Mouse (Mus musculus) T-helper 2 cell (primary cell): ENCODE results near the gene Klf13.

Source experiments
- in situ Hi-C: fragments of 300-600 bp; cut with MboI, MseI; formaldehyde crosslinking; loops from one replicate; pipeline ENCODE4 v1.15.1; 2025; ENCODE audit warnings: high pct_unique_total_duplicates

The Klf13 gene

DNA sequence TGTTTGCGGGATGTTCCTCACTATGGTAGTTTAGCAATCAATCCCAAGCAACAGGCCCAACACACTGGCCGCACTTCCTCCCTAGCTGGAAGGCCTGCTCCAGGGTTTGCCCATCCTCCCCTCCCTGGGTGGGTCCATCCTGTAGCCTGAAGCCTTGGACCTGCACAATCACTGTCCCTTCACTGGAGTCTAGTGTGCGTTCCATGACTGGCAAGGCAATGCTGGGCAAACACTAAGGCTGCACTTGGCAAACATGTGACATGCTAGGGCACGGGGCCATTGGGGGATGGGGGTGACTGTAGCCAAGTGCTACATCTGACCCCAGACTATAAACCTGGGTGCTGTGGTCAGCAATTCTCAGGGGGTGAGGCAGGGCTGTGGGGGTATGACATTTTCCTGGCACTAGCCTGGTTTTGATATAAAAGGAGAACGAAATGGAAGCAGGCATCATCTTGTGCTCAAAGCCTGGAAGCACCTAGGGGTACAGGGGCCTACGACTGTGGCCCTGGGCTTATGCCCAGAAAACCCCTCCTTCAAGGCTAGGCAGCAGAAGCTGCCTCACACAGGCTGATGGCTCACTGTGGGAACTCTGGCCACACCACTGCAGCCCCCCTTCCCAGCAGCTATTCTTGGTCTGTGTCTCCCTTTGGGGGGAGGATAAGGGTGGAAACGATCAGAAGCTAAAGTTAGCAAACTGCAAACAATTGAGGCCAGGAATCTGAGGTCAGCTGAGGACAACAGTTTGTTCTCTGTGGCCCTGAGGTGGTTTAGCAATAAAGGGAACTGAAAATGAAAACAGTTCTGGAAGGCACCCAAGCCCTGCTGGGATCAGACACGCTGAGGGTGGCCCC lies 27.1 kb downstream of the Klf13 start:
- in situ Hi-C loops: loop anchor here (10.0 kb wide), 1 partner anchor 157 kb away; no protein-coding TSS in a partner anchor

DNA sequence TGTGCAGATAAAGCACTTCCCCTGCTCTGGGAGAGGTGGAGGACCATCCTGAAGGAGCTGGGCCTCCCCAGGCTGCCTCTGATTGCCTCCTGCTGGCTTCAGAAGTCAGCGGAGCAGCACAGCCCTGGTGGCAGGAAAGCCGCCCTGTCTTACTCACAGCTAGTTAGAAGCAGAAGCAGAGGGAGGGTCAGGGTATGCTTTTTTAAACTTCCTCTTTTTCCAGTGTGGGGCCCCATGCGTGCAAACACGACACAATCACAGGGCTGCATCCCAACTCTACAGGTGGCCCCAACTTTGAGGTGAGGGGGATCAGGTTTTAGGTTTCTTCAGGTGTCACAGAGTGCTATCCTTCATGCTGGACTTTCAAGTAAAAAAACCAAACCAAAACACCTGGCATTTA lies 27.8 kb downstream of the Klf13 start:
- in situ Hi-C loops: loop anchor here (10.0 kb wide), 1 partner anchor 156 kb away; no protein-coding TSS in a partner anchor

DNA sequence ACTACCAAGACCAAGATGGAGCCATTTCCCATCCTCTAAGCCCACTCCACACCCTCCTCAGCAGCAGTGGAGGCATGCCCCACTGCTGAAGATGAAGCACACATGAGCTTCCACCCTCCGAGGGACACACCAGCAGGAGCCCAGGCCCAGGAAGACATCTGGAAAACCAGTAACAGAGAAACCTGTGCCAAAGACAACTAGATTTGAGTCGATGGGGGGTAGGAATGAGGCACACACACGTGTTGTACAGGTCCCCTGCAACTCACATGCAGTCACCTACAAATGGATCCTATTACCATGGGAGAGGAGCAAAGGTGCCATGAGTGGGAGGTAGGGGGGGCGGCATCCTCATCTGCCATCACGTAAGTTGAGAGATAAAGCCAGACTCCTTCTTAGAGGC lies 28.5 kb downstream of the Klf13 start:
- in situ Hi-C loops: loop anchor here (10.0 kb wide), 1 partner anchor 155 kb away; no protein-coding TSS in a partner anchor

DNA sequence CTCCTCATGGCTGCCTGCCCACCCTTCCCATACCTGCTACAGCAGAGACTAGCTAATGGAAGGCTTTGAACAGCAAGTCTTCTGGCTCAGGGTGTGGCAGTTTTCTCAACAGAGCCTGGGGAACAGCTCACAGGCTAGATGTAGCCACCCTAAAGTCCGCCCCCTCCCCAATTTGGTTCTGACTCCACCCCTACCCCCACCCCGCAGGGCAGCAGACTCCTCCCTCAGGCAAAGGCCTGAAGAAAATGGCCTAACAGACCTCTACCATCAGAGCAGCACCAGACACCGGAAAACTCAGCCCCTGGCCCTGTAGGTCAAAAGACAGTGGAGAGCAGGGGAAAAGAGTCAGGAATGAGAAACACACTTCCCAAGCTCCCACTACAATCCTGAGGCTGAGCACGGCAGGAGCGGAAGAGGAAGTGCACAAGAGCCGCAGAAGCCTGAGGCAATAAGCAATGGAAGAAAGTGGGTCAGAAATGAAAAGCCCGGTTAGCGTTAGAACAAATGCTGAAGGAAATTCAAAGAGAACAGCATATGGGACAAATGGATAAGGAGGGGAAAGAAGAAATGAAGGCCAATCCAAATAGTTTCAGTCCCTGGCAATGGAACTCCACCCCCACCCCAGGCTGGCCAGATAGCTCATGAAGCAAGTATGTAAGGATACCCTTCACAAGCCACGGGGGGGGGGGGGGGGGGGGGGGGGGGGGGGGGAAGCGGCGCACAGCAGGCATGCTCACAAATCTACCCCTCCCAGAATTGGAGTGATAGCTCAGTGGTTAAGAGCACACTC lies 30.0 kb downstream of the Klf13 start:
- in situ Hi-C loops: no loop called here

GRCm38 (mm10) chr7:63907778-63908495 lies 30.8 kb downstream of the Klf13 start:
- in situ Hi-C loops: no loop called here

DNA sequence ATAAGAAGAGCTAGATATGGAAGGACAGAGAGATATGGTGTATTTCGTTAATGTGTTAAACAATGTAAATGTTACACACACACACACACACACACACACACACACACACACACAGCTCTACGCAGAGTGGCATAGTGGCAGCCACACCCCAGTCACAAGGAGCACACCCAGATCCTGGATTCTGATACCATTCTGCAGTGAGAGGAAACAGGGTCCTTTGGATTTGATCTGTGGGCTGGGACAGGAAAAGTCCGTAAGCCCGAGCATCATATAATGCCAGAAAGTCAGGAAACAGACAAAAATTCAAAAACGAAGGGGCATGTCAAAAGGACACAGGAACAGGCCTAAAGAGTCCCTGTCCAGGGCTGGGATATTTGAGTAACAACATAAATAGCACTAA lies 33.1 kb downstream of the Klf13 start:
- in situ Hi-C loops: no loop called here

- in situ Hi-C loops: no loop called here
These were observed 33.5 kb downstream of the Klf13 start for GRCm38 (mm10) chr7:63905190-63905589.

- in situ Hi-C loops: no loop called here
These were observed 34.9 kb downstream of the Klf13 start for GRCm38 (mm10) chr7:63903635-63904380.

DNA sequence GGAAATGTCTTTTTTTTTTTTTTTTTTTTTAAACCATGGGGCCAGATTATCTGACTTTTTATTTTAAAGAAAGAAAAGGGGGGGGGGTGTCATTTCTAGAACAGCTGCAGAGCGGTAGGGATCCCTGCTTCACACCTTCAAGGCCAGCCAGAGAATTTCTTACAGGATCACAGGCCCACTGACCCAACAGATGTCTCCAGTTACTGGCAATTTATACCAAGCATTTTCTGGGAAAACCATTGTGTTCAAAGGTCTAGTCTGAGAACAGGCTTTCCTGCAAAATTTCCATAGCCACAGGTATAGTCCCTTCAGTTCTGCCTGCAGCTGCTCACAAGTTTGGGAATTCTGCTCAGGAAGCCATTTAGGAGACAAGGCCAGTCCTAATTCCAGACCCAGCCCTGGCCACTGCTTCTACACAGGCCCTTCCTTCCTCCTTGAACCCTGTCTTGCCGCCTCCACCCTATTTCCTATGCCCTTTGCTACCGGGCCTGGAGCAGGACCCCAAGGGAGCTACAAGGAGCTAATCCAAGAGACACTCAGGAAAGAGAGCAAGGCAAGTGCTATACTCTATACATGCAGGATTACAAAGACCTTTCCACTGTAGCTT lies 36.0 kb downstream of the Klf13 start:
- in situ Hi-C loops: no loop called here

GRCm38 (mm10) chr7:63901942-63902341 lies 36.8 kb downstream of the Klf13 start:
- in situ Hi-C loops: no loop called here

GRCm38 (mm10) chr7:63901346-63901745 lies 37.4 kb downstream of the Klf13 start:
- in situ Hi-C loops: no loop called here

GRCm38 (mm10) chr7:63900411-63900810 lies 38.3 kb downstream of the Klf13 start:
- in situ Hi-C loops: no loop called here

- in situ Hi-C loops: no loop called here
These were observed 38.8 kb downstream of the Klf13 start for GRCm38 (mm10) chr7:63899925-63900324.

DNA sequence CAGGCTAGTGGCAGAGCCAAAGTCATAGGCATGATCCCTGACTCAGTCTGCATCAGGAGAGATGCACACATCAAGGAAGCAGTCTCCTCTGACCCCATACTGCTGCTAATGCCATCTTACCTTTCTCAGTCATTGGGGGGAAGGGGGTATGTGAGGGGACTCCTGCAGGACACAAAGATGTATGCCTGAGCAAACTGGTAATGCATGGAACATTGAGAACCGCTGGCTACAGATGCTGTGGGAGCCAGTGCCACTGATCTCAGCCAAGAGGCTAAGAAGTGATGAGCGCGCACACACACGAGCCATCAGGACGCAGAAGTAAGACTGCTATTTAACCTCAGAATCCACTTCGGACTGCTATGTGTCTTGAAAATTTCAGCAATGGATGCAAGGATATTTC lies 40.5 kb downstream of the Klf13 start:
- in situ Hi-C loops: no loop called here

DNA sequence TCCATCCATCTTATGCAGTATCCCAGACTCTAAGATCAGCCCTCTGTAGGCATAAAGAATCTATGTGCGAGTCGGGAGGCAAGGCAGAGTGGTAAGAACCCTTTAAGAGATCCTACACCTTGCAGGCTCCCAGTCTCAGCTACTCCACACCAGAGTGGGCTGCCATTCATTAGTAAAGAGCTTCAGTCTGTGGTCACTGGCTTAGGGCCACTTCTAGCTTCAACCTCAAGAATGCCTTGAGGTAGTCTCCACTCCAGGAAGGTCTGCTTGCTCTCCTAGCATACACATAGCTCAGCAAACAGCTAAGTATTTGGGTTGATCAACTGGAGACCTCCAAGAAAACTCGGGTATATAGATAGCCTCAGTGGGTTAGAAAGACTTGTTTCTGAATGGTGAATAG lies 41.1 kb downstream of the Klf13 start:
- in situ Hi-C loops: no loop called here

DNA sequence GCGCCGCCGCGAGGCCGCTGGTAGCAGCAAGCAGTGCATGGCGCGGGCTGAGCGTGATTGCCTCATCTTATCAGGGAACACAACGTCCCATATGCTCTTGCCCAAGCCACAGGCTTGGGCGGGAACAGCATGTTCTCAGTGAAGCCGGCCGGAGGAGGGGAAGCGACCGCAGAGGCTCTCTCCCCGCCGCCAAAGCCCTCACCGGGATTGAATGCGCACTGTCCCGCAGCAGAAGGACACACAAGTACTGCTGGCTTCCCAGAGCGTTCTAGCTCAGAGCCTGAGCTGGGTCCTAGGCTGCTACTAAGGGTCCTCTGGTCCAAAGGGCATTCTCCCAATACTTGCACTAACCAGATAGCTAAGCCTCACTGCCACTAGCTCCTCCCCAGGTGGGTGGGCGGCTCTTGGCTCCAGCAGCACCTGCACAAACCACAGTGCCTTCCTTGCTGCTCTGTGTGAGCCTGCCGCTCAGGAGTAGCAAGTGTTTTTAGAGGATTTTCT lies 41.7 kb downstream of the Klf13 start:
- in situ Hi-C loops: no loop called here

DNA sequence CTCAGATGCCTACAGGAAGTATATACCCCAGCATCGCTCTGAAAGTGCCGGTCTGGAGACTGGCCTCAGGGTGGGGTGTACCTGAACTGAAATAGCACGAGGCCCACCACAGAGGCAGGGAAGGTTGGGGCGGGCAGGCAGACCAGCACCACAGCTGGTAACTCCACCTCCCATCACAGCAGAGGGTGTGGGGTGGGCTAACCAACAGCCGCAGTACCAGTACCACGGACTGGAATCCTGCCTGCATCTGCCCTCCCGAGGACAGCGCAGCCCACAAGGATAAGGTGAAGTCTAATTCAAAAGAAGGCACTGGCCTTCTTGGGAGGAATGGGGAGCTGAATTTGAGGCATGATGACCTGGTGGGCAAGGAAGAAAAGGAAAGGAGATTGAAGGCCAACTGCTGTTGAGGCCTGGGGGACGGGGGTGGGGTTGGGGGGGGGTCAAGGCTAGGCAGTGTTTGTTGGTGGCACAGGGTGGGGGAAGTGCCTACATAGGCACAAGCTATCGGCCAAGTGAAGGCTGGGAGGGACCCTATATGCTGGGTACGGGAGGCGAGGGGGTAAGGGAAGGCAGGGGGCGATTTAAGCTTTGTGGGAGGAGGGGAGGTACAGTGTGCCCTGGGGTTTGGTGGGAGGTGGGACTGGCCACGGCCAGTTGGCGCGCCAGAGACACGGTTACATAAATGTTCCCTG lies 42.3 kb downstream of the Klf13 start:
- in situ Hi-C loops: no loop called here

DNA sequence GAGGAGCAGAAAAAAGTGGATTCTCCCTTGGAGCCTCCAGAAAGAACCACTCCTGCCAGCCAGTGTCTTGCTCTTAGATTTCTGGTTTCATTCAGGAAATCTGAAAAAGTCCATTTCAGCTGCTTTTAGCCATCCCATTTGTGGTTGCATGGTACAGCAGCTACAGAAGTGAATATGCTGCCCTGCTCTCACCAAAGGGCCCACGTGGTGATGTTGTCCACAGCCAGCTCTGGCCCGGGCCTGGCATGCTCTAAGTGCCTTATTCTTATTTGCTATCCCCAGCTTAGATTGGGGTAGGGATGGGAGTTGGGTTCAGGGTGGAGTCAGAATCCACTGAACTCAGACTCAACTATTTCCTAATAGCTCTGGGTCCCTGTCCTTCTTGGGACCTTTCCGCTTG lies 43.5 kb downstream of the Klf13 start:
- in situ Hi-C loops: no loop called here

GRCm38 (mm10) chr7:63894662-63895061 lies 44.1 kb downstream of the Klf13 start:
- in situ Hi-C loops: no loop called here

- in situ Hi-C loops: no loop called here
These were observed 45.0 kb downstream of the Klf13 start for GRCm38 (mm10) chr7:63893729-63894128.
